Mouse (Mus musculus) CH12.LX (cell line): ENCODE measurements around the gene Gatb. TPM values are rescaled to one million over a fixed set of nuclear protein-coding genes. Genes with fewer than 3 reads are reported as not detected.

Experiments
- DNase-seq: peaks from one replicate; pipeline ENCODE4 v3.0.0-alpha.2; 2013; ENCODE audit errors: extremely low read depth
- H3K27ac ChIP-seq: 2 replicates; pipeline ENCODE4 v1.5.1; 2012; ENCODE audit warnings: low read depth, mild to moderate bottlenecking, control low read depth, moderate library complexity; ENCODE audit not compliant: insufficient read depth
- H3K27me3 ChIP-seq: replicated peaks from 2 replicates; pipeline ENCODE3; 2012; ENCODE audit warnings: inconsistent platforms
- H3K36me3 ChIP-seq, 2 experiments: replicated peaks in 1 of 2; 2 replicates each; pipeline versions ENCODE3 to v1.6.1; 2012; ENCODE audit warnings: inconsistent platforms in 1 of 2, low read length in 1 of 2, mild to moderate bottlenecking in 1 of 2, mixed read lengths in 1 of 2, moderate library complexity in 1 of 2; ENCODE audit not compliant: control insufficient read depth in 1 of 2, insufficient read depth in 1 of 2
- H3K4me1 ChIP-seq, 2 experiments: 2 replicates each; pipeline ENCODE4 v1.6.1; 2012; ENCODE audit warnings: inconsistent platforms in 1 of 2, moderate library complexity in 1 of 2; ENCODE audit not compliant: insufficient read depth in 2 of 2, control insufficient read depth in 1 of 2
- H3K4me2 ChIP-seq: 2 replicates; pipeline ENCODE4 v1.6.1; 2012; ENCODE audit warnings: low read depth, mild to moderate bottlenecking, control low read depth; ENCODE audit not compliant: poor library complexity, insufficient read depth, severe bottlenecking
- H3K4me3 ChIP-seq, 3 experiments: fragments of 150-350 bp in 1 of 3; sonication (generic) in 1 of 3; replicated peaks in 1 of 3; 2 replicates each; pipeline versions ENCODE3 to v1.5.1; 2011 to 2012; ENCODE audit warnings: low read depth in 2 of 3, low read length in 2 of 3, mild to moderate bottlenecking in 2 of 3, moderate library complexity in 2 of 3, control low read depth in 1 of 3, improper control_type of control experiment in 1 of 3, inconsistent platforms in 1 of 3, mixed read lengths in 1 of 3; ENCODE audit not compliant: poor library complexity in 1 of 3
- H3K79me2 ChIP-seq: replicated peaks from 2 replicates; pipeline ENCODE4 v1.6.1; 2012; ENCODE audit warnings: mild to moderate bottlenecking, moderate library complexity; ENCODE audit not compliant: control insufficient read depth, poor library complexity, insufficient read depth, severe bottlenecking; ENCODE audit errors: extremely low read depth
- H3K9ac ChIP-seq: 2 replicates; pipeline ENCODE4 v1.6.1; 2012; ENCODE audit warnings: low read depth, mild to moderate bottlenecking, control low read depth, moderate library complexity; ENCODE audit not compliant: insufficient read depth
- H3K9me3 ChIP-seq: replicated peaks from 2 replicates; pipeline ENCODE3; 2012; ENCODE audit warnings: low read length, inconsistent platforms, mixed read lengths
- BHLHE40 ChIP-seq: IDR thresholded peaks from 2 replicates; pipeline ENCODE4 v1.6.1; 2011; ENCODE audit warnings: mild to moderate bottlenecking, low read depth, low read length, improper control_type of control experiment
- CHD2 ChIP-seq: IDR thresholded peaks from 2 replicates; pipeline ENCODE4 v1.6.1; 2011; ENCODE audit warnings: low read length, improper control_type of control experiment
- CTCF ChIP-seq, 2 experiments: IDR thresholded peaks in 1 of 2; conservative IDR thresholded peaks in 1 of 2; 2 replicates each; pipeline ENCODE4 v1.5.1; 2011 to 2012; ENCODE audit warnings: low read depth in 2 of 2, low read length in 2 of 2, improper control_type of control experiment in 1 of 2, inconsistent platforms in 1 of 2, mild to moderate bottlenecking in 1 of 2, moderate library complexity in 1 of 2
- E2F4 ChIP-seq: IDR thresholded peaks from 2 replicates; pipeline ENCODE4 v1.6.1; 2011; ENCODE audit warnings: low read depth, low read length, improper control_type of control experiment; ENCODE audit not compliant: insufficient replicate concordance
- ELF1 ChIP-seq: IDR thresholded peaks from 2 replicates; pipeline ENCODE4 v1.6.1; 2014; ENCODE audit warnings: low read depth, mild to moderate bottlenecking, inconsistent platforms, low read length, improper control_type of control experiment
- ETS1 ChIP-seq: conservative IDR thresholded peaks from 2 replicates; pipeline ENCODE4 v1.6.1; 2012; ENCODE audit warnings: low read depth, mild to moderate bottlenecking, inconsistent platforms, low read length, improper control_type of control experiment, moderate library complexity
- GABPA ChIP-seq: IDR thresholded peaks from 2 replicates; pipeline ENCODE4 v1.6.1; 2012; ENCODE audit warnings: low read depth, low read length, improper control_type of control experiment, inconsistent platforms; ENCODE audit not compliant: insufficient replicate concordance
- HCFC1 ChIP-seq: IDR thresholded peaks from 2 replicates; pipeline ENCODE4 v1.6.1; 2012; ENCODE audit warnings: low read depth, mild to moderate bottlenecking, inconsistent platforms, low read length, improper control_type of control experiment
- IRF4 ChIP-seq: IDR thresholded peaks from 2 replicates; pipeline ENCODE4 v1.6.1; 2014; ENCODE audit warnings: low read depth, mild to moderate bottlenecking, inconsistent platforms, low read length, improper control_type of control experiment
- JUN ChIP-seq: IDR thresholded peaks from 2 replicates; pipeline ENCODE4 v1.6.1; 2011; ENCODE audit warnings: low read depth, mild to moderate bottlenecking, low read length, improper control_type of control experiment, moderate library complexity; ENCODE audit not compliant: insufficient read depth
- MAZ ChIP-seq: IDR thresholded peaks from 2 replicates; pipeline ENCODE4 v1.6.1; 2012; ENCODE audit warnings: low read depth, mild to moderate bottlenecking, inconsistent platforms, low read length, improper control_type of control experiment, moderate library complexity
- MEF2A ChIP-seq: IDR thresholded peaks from 2 replicates; pipeline ENCODE4 v1.6.1; 2014; ENCODE audit warnings: low read depth, mild to moderate bottlenecking, inconsistent platforms, low read length, improper control_type of control experiment, borderline replicate concordance
- MXI1 ChIP-seq: IDR thresholded peaks from 2 replicates; pipeline ENCODE4 v1.6.1; 2011; ENCODE audit warnings: mild to moderate bottlenecking, low read depth, low read length, improper control_type of control experiment
- MYC ChIP-seq: IDR thresholded peaks from 2 replicates; pipeline ENCODE4 v1.6.1; 2011; ENCODE audit warnings: low read depth, mild to moderate bottlenecking, improper control_type of control experiment, low read length
- NRF1 ChIP-seq: IDR thresholded peaks from 2 replicates; pipeline ENCODE4 v1.6.1; 2014; ENCODE audit warnings: low read depth, mild to moderate bottlenecking, inconsistent platforms, low read length, improper control_type of control experiment, moderate library complexity
- PAX5 ChIP-seq: IDR thresholded peaks from 2 replicates; pipeline ENCODE4 v1.6.1; 2012; ENCODE audit warnings: low read length, inconsistent platforms, mixed read lengths
- POLR2AphosphoS2 ChIP-seq: IDR thresholded peaks from 2 replicates; pipeline ENCODE4 v1.6.1; 2011; ENCODE audit warnings: low read depth, low read length, improper control_type of control experiment
- RCOR1 ChIP-seq: conservative IDR thresholded peaks from 2 replicates; pipeline ENCODE4 v1.6.1; 2012; ENCODE audit warnings: low read depth, mild to moderate bottlenecking, inconsistent platforms, low read length, improper control_type of control experiment
- TBP ChIP-seq: conservative IDR thresholded peaks from 2 replicates; pipeline ENCODE4 v1.6.1; 2011; ENCODE audit warnings: low read depth, low read length, improper control_type of control experiment
- UBTF ChIP-seq: IDR thresholded peaks from 2 replicates; pipeline ENCODE4 v1.6.1; 2012; ENCODE audit warnings: low read depth, mild to moderate bottlenecking, inconsistent platforms, low read length, improper control_type of control experiment, moderate library complexity
- USF1 ChIP-seq: IDR thresholded peaks from 2 replicates; pipeline ENCODE4 v1.6.1; 2014; ENCODE audit warnings: low read depth, mild to moderate bottlenecking, inconsistent platforms, low read length, improper control_type of control experiment
- ZC3H11A ChIP-seq: IDR thresholded peaks from 2 replicates; pipeline ENCODE4 v1.6.1; 2012; ENCODE audit warnings: low read depth, mild to moderate bottlenecking, inconsistent platforms, low read length, improper control_type of control experiment
- ZMIZ1 ChIP-seq: IDR thresholded peaks from 2 replicates; pipeline ENCODE4 v1.6.1; 2012; ENCODE audit warnings: low read depth, mild to moderate bottlenecking, inconsistent platforms, low read length, improper control_type of control experiment
- dilution Hi-C: fragments of 300-500 bp; cut with MboI; formaldehyde crosslinking; loops from 2 replicates; pipeline ENCODE4 v1.14.3; 2020; ENCODE audit warnings: low sequenced_read_pairs; ENCODE audit not compliant: extremely low pct_unique_long_range_greater_than_20kb, extremely low pct_ligation_motif_present
- in situ Hi-C: fragments of 300-500 bp; cut with MboI; formaldehyde crosslinking; loops from 3 replicates; pipeline ENCODE4 v1.14.3; 2019; ENCODE audit warnings: low sequenced_read_pairs, low pct_ligation_motif_present, low pct_unique_long_range_greater_than_20kb, mixed read lengths
- polyA plus RNA-seq: library from polyadenylated mRNA; unstranded; fragments of >175 nt; gene quantifications from 2 replicates; pipeline ENCODE4 v1.2.1, GENCODE M21; 2012; ENCODE audit warnings: low read depth; ENCODE audit not compliant: insufficient read length
- total RNA-seq, 2 experiments: library from RNA; depleted of rRNA; stranded (reverse); fragments of 300-350 nt in 1 of 2; fragments of >200 nt in 1 of 2; gene quantifications; 2 replicates each; pipeline ENCODE4 v1.2.3; 2012 to 2014

Gatb gene
- total and polyA plus RNA-seq, 3 experiments = 27.4 to 39.8 (median 31.9) TPM

DNA sequence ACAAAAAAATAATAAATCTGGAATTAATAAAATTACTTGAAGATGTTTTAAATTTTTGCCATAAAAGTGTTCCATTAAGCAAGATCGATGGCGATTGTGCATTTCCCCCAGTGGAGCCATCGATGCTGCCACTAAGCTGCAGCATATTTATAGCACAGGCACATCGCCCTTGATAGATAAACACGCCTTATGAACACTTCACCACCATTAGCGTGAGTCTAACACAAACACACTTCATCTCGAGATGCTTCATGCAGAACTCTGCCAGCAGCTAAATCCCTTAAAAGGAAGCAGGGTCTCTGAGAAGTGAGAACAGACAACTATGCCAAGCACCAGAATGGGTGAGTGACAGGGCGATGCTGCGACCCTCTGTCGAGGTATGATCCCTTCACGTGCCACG lies 92.8 kb downstream of the Gatb start:
- TF ChIP-seq MEF2A = no peak
- TF ChIP-seq MYC = no peak
- no peak for TF ChIP-seq HCFC1
- TF ChIP-seq RCOR1 = no peak
- TF ChIP-seq CTCF (conservative IDR thresholded peaks at IDR 0.05 in 1 of 2, IDR thresholded peaks at IDR 0.05 in 1 of 2; ENCODE audit: low read depth in 2 of 2, low read length in 2 of 2) = no peak
- TF ChIP-seq UBTF = no peak
- no peak for TF ChIP-seq ZC3H11A
- no peak for TF ChIP-seq GABPA
- TF ChIP-seq IRF4 = no peak
- no peak for TF ChIP-seq ELF1
- no peak for TF ChIP-seq MXI1
- no peak for TF ChIP-seq USF1
- TF ChIP-seq BHLHE40 = no peak
- no peak for TF ChIP-seq MAZ
- TF ChIP-seq POLR2AphosphoS2 = no peak
- TF ChIP-seq ETS1 = no peak
- no peak for TF ChIP-seq PAX5
- dilution Hi-C loops (no loop called here), in situ Hi-C loops (no loop called here)
- Histone ChIP-seq H3K4me3 (no peak overlapping the region), H3K27ac (no peak overlapping the region), H3K36me3 (no peaks in the 10 kb centered on the region), H3K27me3 (no peaks in the 10 kb centered on the region), H3K4me1 (no peaks in the 10 kb centered on the region; a peak in 1 of 4 replicates), H3K9me3 (no peaks in the 10 kb centered on the region), H3K9ac (no peak overlapping the region), H3K79me2 (no peaks in the 10 kb centered on the region), H3K4me2 (no peak overlapping the region)
- no peak for DNase-seq

DNA sequence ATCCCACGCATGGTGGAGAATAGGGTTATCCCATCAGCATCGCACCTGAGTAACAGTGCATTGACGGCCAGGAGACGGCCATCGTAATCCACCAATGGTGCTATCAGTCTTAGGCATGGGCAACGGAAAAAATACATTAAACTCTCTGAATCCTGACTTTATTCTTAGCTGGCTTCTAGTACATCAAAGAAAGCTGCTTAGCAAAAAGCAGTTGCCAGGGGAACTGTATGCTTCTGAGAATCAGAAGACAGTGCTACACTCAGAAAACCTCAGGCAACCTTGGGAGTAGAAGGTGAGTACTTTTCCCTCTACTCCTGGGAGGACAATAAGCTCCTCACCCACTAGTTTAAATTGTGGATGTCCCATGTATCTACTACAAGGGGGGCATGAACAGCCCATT lies 93.8 kb downstream of the Gatb start:
- H3K4me2 ChIP-seq = no peak overlapping the region
- in situ Hi-C loops = no loop called here
- H3K36me3 ChIP-seq = no peaks in the 10 kb centered on the region
- dilution Hi-C loops = no loop called here
- H3K4me1 ChIP-seq = no peaks in the 10 kb centered on the region; a peak in 1 of 4 replicates
- no peak for TF ChIP-seq UBTF
- no peak for TF ChIP-seq MYC
- no peak for TF ChIP-seq NRF1
- no peak for TF ChIP-seq ZMIZ1
- no peak for TF ChIP-seq TBP
- TF ChIP-seq USF1 = no peak
- TF ChIP-seq E2F4 = no peak
- TF ChIP-seq ETS1 = no peak
- TF ChIP-seq IRF4 = no peak
- no peak for TF ChIP-seq BHLHE40
- TF ChIP-seq JUN = no peak
- TF ChIP-seq CHD2 = no peak
- TF ChIP-seq, all 38 proteins: peak for 0
- H3K9ac ChIP-seq = no peak overlapping the region
- no peaks in the 10 kb centered on the region for H3K79me2 ChIP-seq
- no peak overlapping the region for H3K27ac ChIP-seq
- no peaks in the 10 kb centered on the region for H3K27me3 ChIP-seq
- DNase-seq = no peak
- H3K9me3 ChIP-seq = no peaks in the 10 kb centered on the region
- no peak overlapping the region for H3K4me3 ChIP-seq
